Mouse (Mus musculus): ENCODE measurements around the gene Dyx1c1.
A peak's percentile ranks its signal among the peaks of the same experiment; 100 is the strongest.

The Dyx1c1 gene

DNA sequence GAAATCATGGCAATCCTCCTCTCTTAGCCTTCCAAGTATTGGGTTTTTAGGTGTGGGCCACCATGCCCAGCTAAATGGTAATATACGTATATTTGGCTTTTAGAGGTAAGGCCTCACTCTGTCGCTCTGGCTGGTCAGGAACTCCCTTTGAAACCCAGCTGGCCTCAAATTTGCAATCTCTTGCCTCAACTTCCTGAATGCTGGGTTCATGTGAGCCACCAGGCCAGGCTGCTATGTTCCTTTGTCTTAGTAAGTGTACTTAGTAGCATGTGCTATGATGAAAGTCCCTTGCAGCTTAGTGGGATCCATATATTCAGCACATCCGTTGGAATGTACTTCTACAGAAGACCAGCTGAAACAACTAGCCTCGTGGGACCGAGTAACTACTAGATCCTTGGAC, 16.1 kb downstream of the Dyx1c1 start:
- no peak for DNase-seq (ENCODE audit: low read depth, low spot score)

DNA sequence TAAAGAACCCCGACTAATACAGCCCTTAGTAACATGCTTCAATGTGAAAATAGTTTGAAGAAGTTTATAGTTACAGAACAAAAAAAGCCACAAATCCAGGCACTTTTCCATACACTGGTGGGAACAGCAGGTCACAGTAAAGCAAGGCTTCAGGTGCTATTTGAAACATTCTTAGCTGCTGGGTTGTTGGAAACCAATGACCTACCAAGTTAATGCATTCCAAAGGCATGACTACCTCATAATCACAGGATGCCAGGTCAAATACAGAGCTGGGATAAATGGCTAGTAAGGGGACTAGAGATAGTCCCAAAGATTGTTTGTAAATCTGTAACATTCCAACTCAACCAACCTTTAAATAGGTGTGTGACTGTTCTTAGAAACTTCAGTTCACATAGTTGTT, 16.7 kb downstream of the Dyx1c1 start:
- no peak for DNase-seq (ENCODE audit: low read depth, low spot score)

DNA sequence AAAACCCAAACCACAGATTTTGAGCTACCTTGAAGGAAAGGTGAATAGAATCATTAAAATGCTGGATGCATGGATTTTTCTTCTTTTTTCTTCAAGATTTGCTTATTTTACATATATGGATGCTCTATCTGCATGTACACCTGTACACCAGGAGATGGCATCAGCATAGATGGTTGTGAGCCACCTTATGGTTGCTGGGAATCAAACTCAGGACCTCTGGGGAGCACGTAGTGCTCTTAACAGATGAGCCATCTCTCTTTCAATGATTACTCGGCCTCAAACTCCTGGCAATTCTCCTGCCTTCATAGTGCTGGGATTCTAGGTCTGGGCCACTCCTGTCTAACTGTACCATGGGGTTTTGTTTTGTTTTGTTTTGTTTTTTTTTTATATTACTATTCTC, 24.5 kb downstream of the Dyx1c1 start:
- DNase-seq (ENCODE audit: low read depth, low spot score): no peak

DNA sequence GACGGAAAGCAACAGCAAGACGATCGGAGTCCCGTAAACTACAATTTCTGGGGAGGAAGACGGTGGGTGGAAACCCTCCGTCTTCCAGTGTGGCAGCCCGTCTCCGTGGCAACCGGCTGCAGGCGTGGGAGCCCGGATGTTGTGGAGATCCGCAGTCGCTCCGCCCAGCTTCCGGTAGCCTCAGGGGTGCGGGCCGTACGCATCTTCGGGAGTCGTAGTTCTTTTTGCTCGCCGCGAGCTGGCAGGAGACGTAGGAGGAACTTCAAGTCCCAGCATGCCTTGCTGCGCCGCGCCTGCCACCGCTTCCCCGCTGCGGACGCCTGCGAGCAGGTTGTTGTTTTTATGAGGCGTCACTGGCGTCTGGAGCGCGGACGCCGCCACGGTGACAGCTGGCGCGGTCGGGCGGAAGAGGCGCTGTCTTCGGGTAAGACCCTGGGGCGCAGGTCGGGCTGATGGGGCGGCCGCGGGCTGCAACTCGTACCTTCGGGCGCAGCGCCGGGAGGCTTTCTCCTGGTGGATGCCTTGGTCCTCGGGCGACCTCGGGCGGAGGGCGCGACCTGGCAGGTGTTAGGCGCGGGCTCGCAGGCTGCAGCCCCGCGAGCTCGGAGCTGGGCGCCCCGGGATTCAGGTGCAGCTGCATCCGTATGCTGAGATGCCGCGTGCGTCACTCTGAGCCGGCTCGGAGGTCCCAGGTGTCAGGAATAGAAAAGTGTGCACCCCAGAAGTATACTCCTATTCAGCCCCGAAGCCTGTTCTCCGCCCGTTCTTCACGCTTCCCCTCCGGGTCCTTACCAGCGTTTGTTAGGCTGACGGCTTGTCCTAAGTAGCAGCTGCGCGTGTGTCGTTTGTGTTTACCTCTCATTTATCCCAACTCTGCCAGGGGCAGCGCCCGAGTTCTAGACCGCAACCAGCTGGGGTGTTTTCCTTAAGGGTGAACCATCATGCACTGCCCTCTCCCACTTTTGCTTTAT, 26.9 kb downstream of the Dyx1c1 start, which contains the start of the genes Ccpg1os and Ccpg1:
Ccpg1os (minus strand) TSS at position 133 of the 971 bp plus-strand sequence.
Ccpg1 (plus strand) TSS at position 180 of the 971 bp plus-strand sequence.
- DNase-seq (ENCODE audit: low read depth, low spot score): peak; percentile 97

DNA sequence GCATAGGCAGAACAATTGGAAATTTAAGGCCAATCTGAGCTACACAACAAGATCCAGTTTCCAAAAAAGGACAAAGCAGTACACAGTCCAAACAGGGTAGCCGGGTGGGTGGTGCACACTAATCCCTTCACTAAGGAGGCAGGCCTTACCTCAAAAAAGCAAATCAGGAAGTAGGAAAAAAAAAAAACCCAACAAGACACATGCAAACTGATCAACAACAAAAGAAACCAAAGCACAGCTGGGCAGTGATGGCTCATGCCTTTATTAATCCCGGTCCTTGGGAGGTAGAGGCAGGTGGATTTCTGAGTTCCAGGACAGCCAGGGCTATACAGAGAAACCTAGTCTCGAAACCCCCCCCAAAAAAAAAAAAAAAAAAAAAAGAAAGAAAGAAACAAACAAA, 29.1 kb downstream of the Dyx1c1 start:
- no peak for DNase-seq (ENCODE audit: low read depth, low spot score)

DNA sequence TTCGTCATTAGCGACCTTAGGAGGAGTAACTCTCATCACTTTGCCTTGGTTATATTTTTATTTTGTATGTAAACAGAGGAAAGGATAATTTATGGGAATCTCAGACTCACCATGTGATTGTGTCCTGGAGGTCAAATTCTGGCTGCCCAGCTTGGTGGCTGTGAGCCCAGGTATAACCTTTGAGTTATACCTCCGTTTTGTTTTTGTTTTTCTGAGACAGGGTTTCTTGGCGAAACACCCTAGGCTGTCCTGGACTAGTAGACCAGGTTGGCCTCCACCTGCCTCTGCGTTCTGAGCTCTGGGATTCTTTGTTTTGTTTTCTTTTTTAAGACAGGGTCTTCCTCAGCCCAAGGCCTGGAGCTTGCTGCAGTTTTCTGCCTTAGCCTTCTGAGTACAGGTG, 30.1 kb downstream of the Dyx1c1 start:
- DNase-seq (ENCODE audit: low read depth, low spot score): no peak

DNA sequence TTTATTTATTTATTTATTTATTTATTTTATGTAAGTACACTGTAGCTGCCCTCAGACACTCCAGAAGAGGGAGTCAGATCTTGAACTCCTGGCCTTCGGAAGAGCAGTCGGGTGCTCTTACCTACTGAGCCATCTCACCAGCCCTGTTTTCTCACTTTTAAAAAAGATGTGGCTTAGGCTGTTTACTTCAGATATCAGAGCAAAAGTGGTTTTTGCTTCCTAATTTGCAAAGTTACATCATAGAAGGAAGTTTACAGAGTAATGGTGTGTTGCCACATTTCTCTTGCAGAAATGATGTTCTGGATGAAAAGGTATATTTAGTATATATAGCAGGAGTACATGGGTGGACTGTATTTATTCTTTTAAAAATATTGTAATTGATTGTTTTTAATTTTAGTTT, 32.8 kb downstream of the Dyx1c1 start:
- no peak for DNase-seq (ENCODE audit: low read depth, low spot score)

DNA sequence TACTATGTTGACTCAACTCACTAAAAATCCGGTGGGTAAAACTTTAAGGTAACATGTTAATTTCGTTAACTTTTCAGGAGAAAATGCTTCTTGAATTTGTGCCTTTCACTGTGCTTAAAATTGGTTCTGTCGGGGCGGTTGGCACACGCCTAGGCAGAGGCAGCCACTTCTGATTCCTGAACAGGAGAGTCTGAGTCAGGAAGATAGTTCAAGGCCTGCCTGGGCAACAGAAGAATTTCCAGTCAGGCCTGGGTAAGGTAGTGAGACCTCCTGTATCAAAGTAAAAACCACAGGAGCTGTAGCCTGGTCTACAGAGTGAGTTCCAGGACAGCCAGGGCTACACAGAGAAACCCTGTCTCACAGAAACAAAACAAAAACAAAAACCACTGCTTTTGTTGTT, 34.0 kb downstream of the Dyx1c1 start:
- no peak for DNase-seq (ENCODE audit: low read depth, low spot score)

DNA sequence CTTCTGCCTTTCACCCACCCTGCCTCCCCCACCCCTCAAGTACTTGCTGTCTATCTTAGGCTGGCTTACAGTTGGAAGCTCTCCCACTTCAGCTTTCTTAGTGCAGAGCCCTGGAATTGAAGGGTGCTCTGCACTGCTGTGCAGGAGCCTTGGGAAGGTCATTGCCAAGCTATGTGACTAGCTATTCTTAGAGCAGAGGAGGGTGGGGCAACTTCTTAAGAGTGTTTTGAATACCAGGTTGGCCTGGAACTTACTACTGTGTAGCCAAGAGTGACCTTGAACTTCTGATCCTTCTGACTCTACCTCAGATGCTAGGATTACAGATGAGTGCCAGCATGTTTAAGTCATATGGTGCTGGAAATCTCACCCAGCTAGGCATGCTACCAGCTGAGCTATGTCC, 37.6 kb downstream of the Dyx1c1 start:
- DNase-seq (ENCODE audit: low read depth, low spot score): peak; percentile 31

DNA sequence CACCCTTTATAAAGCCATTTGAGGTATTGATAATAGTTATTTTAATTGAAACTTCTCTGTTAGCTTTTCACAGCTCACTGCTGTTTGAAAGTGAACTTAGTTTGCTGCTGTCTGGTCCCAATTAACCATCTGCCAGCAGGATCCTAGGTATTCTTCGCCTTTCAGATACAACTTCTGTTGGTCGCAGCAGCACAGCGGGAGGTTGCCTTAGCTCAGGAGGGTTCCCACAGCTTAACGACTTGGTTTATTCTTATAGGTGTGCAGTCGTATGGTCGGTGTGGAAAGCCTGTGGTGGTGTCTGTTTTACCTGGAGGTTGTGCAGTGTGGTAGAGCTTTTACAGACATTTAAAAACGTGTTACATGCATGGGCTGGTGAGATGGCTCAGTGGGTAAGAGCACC, 38.2 kb downstream of the Dyx1c1 start:
- no peak for DNase-seq (ENCODE audit: low read depth, low spot score)

DNA sequence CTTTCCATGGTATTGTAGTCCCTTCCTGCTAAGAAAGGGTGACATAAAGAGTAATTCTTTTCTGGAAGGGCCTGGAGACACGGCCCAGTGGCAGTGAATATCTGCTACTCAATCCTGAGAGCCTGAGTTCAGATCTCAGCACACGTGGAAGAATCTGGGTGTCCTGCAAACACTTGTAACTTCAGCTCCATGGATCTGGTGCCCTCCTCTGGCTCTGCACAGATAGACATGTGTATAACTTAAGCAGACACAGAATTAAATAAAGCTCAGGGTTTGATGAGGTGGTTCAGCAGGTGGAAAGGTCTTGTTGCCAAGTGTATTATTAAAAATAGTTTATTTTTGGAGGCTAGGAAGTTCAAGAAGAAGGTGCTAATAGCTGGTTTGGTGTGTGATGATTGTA, 41.9 kb downstream of the Dyx1c1 start:
- DNase-seq (ENCODE audit: low read depth, low spot score): no peak

DNA sequence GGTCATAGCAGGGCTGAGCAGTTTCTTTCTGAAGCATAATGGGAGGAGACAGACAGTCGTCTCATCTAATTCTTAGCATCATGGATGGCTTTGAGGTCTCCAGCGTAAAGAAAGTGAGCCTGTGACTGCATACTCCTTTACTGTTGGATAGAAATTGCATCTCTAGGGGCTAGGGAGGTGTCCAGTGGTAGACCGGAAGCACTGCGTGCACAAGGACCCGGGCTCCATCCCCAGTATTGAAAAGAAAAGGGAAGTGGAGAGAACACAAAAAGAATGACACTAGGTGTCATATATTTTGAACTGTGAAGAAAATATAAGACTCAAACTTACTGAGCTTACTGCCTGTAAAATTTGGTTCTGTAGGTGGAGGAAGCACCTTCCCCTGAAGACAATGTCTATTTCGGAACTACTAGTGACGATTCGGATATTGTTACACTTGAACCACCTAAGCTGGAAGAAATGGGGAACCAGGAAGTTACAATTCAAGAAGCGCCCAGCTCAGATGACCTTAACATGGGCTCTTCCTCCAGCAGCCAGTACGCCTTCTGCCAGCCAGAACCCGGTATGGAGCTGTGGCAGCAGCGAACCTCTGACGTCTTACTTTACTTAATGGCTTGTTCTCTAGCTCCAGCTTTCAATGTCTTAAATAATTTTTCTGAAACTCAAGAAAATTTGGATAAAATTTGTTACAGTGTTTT, 42.9 kb downstream of the Dyx1c1 start:
- no peak for DNase-seq (ENCODE audit: low read depth, low spot score)

DNA sequence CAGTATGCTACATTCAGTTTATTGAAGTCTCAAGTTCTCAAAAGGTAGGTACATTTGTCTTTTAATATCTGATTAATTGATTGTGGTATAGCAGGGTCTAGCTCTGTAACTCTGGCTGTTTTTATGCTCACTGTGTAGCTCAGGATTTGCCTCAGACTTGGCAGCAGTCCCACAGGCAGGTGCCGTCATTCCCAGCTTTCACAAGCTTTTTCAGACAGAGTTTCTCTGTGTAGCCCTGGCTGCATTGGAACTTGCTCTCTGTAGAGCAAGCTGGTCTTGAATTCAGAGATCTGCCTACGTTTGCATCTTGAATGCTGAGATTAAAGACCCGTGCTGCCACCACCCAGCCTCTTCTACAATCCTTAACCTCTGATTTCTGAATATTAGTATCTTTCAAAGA, 43.6 kb downstream of the Dyx1c1 start:
- DNase-seq (ENCODE audit: low read depth, low spot score): no peak

DNA sequence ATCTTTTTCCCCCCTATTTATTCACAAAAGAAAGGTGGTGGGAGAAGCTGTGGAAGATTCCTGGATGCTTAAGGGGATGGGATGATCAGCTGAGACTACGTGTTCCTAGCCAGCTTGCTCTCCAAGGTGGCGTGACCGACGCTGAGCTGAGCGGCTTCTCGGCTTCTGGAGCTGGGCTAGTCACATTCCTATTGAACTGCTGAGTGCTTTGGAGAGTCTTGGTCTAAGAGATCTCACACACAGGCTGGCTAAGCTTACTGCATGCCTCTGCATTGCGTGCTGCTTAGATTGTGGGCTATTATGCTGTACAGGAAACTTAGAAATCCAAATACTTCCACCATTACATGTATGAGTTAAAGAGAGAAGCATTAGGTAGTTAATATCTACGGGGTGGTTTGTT, 45.5 kb downstream of the Dyx1c1 start:
- no peak for DNase-seq (ENCODE audit: low read depth, low spot score)

DNA sequence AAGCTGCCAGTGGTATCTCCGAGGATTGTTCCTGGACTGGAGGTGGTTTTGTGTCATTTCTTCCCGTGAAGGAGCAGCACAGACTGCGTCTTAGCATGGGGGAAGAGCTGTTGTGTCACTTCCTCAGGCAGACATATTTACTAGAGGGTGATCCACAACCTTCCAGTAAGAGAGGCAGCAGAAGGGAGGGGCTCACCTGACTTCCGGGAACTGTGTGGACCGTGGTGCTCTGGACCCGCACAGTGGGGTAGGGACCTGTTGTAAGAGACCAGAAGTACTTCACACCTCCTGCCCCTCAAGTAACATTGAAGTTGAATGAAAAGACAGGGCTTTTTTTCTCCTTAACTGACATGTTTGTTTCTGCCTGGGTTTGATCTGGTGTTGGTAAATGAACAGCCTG, 46.5 kb downstream of the Dyx1c1 start:
- DNase-seq (ENCODE audit: low read depth, low spot score): no peak

DNA sequence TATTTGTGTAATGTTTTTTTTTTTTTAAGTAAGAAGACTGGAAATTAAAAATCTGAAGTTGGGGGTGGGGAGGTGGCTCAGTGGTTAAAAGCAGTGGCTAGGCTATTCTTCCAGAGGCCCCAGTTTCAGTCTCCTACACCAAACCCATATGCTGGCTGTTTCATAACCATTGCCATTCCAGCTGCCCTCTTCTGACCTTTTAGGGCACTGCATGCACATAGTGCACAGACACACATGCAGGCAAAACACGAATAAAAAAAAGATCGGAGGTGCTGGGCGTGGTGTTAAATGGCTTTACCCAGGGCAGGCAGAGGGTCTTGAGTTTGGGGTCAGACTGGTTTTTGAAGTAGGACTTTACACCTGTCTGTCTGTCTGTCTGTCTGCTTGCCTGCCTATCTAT, 47.6 kb downstream of the Dyx1c1 start:
- no peak for DNase-seq (ENCODE audit: low read depth, low spot score)

DNA sequence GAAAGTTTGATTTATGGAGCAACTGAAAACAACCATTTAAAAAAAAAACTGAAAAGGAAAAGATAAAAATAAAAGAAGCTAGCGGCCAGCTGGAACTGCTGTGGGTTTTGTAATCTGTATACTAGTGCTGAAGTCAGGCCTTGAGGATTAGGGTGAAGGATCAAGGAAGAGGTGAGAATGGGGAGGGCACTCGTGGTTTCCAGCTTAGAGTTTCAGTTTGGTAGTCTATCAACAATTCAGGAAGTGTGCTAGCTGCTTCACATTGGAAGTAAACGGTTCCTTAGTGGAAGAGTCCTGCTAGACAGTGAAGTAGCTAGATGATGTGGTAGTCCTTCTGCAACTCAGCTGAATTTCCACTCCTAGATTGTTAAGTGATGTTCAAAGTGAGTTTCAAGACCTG, 49.8 kb downstream of the Dyx1c1 start:
- DNase-seq (ENCODE audit: low read depth, low spot score): no peak

DNA sequence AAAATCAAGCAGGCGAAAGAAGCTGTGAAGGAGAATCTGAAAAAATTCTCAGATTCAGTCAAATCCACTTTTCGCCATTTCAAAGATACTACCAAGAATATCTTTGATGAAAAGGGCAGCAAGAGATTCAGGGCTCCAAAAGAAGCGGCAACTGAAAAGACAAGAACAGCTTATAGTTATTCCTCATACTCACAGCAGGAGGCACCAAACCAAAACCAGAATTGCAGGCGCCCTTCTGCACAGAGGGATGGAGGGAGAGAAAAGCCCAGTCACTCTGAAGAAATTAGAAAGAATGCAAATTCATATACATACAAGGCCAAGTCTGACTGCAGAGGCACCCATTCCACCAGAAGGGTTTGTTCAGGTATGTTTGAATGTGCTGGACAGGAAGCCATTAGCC, 54.0 kb downstream of the Dyx1c1 start:
- no peak for DNase-seq (ENCODE audit: low read depth, low spot score)

DNA sequence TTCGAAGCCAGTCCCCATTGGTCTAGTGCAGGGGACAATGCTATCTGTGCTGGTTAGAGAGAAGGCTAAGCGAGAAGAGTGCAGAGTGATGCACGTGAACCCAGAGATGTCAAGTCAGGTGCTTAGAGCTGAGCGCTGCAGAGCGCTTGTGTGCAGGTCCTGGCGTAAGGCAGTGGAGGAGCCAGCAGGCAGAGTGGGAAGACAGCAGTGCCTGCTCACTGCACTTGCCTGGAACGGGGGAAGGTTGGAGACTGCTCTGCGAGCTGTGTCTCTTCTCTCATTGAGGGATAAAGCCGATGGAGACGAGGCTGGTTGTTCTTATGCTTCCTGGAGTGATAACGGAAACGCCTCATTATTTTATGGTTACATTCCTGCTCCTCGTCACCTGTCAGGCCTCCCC, 56.1 kb downstream of the Dyx1c1 start:
- no peak for DNase-seq (ENCODE audit: low read depth, low spot score)

DNA sequence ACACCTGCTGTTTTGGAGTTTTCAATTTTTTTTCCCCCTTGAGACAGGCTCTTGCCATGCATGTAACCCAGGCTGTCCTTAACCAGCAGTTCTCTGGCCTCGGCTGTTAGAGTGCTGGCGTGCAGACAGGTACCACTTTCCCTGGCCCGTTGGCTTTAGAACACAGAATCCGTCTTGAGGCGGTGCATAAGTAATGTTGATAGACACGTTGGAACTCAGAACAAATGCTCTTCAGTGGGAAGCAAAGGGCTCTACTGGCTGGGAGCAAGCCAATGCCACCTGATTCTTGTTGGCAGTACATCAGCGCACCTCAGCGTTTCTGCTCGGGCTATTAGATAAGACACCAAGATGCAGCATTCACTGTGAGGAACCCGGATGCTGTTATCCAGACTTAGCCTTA, 61.3 kb downstream of the Dyx1c1 start:
- DNase-seq (ENCODE audit: low read depth, low spot score): no peak

DNA sequence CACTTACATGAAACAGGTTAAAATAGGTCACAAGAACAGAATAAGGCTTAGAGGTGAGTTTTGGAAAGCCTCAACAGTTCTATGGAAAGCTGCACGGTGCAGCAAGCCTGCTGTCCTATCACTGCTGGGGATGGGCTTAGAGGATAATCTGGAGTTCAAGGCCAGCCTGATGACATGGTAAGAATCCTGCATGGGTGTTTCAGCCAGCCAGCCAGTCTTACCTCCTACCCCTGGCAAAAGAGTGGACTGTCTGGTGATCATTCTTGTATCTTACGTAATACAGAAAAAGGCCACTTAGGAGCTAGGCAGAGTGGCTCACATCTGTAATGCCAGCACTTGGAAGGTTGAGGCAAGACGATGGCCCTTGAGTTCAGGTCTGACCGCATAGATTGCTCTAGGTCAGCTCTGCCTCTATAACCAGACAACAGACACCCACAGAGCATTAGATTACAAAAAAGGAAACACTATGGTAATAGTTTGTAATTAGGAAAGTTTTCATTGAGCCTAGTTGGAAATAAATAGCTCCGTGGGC, 62.0 kb downstream of the Dyx1c1 start:
- DNase-seq (ENCODE audit: low read depth, low spot score): no peak

Measured in WW6 (cell line).